Mouse (Mus musculus) left cerebral cortex, adult 9 months (tissue): ENCODE measurements around the gene Jdp2.

ENCODE experiments used
- DNase-seq, 2 experiments: peaks; one replicate each; pipeline ENCODE4 v3.0.0; 2022; ENCODE audit warnings: low spot score in 2 of 2

Gene Jdp2

GRCm38 (mm10) chr12:85601531-85601930, 2.7 kb downstream of the Jdp2 start:
- no peak for DNase-seq

GRCm38 (mm10) chr12:85602153-85602552, 3.3 kb downstream of the Jdp2 start:
- DNase-seq, result no peak

DNA sequence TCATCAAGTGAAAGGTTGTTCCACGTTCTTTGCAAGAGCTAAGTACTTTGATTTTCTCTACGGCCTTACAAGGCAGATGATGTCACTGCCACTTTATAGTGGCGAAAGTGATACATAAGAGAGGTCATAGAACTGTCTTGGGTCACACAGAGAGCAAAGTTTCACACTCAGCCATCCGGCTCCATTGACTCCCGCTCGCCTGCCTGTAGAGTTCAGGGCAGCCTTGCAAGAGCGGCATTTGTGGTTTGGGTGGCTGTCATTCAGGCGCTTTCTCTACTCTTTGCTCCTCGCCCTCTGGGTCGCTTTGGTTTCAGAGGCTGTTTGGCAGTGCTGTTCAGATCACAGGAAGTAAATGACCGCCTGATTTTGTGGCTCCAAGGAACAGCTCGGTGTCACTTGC, 4.0 kb downstream of the Jdp2 start:
- DNase-seq, result no peak

DNA sequence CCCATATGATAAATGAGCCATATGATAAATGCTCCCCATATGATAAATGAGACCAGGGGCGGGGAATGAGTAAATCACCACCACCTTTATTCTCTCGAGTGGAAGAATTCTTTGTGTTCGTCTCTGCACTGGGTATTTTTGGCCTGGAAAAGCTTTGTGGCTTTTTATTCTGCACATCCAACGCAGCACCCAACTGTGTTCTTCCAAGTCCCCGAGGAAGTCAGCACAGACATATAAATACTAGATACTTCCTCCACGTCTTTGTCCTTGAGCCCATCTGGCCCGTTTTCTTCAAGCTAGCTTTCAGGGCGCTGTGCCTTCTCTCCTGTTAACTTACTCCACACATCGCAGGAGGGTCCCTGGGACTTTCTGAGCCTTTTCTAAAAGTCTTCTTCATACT, 4.9 kb downstream of the Jdp2 start:
- peak in 1 of 2 experiments; percentile 74 for DNase-seq

DNA sequence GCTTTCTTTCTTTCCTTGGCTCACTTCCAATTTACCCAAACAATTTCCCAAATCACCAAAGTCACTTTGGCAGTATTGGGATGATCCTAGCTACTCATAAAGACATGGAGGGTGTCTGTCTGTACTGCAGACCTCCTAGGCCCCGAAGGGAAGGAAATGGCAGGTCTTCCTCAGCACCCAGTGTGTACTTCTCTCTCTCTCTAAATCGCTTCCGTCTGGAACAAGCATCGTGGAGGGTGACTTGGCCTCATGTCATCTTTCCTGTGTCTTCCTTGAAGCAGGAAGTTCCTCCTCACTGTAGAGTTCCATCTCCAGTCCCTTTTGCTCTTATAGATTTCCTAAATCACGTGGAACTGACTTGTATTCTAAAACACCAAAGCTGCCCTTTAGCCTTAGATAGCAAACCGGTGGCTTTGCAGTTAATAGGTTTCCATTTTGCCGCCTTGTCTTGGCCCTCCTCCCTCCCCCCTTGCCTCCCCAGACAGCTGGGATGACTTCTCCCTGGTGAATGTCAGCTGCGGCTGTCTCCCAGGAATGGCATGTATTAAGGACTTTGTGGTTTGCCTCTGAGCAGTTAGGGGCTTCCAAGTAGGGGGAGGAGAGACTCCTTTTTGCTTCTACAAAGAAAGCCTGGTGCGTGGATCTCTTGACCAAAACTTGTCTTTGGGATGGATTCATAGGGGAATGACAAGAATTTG, 5.6 kb downstream of the Jdp2 start:
- DNase-seq, result no peak

DNA sequence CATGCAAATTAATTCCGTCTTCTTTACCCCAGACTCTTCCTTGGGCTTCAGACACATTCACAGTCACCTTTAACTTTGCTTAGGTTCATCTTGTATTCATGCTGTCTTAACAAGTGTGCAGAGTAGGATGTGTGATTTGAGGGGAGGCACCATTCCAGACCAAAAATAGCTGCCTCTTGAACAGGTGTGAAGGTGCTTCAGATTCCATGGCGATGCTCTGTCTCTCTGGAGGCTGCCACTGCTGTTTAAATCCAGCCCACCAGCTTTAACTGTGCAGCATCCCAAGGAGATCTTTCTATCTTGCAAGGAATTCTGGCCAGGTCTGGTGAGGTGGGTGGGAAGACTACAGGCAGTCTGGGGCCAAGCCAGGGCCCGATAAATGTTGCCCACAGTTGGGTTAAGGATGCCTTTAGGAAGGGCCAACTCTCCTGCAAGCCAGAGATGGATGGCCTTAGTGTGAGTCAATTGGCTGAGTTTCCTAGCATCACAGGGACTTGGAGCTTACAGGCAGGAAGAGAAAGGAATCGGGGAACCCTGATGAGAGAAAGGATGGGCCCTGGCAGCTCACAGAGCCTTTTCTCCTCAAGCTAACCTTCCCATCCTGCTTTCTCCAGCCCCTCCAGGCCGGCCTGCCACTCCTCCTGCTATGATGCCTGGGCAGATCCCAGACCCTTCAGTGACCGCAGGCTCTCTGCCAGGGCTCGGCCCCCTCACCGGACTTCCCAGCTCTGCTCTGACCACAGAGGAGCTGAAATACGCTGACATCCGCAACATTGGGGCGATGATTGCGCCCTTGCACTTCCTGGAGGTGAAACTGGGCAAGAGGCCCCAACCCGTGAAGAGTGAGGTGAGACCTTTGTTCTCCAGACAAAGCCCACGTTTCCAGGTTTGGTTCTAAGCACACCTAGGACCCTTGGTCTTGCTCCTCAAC, 9.0 kb downstream of the Jdp2 start:
- DNase-seq, result peak; percentile 59 to 65

- DNase-seq, result peak; percentile 67 to 75
Observed at GRCm38 (mm10) chr12:85610167-85610566, 11.3 kb downstream of the Jdp2 start.

DNA sequence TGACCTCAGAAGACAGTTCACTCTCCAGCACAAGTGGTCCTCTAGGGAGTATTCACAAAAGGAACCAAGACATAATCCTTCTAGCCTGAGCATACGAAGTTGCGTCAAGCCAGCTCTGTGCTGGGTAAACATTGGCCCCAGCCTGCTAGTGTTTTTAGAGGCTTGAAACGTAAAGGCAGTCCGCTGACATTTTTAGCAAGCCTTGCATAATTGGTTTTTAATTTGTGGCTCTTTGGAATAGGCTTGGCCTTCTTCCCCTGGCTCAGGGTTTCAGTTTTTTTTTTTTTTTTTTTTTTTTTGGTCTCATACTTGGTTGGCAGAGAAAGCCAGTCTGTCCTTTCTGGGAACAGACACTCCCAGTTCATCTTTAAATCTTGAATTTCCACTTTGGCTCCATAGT, 15.3 kb downstream of the Jdp2 start:
- no peak for DNase-seq

DNA sequence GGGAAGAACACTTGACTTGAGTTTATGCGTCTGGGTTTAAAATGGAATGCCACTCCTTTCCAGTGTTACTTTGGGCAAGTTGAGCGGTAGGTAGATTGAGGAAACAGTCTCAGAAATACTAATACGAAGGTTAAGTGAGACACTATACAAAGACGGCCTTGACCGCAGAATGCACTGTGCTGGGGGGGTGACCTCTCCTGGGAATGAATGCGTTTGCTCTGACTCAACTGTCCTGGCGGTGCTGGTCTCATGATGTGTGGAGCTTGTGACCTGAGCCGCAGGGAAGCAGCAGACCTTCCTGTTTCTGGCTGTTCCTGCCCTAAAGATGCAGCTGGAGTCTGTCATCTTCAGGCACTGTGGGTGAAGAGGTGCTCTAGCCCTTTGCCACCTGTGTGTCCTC, 16.7 kb downstream of the Jdp2 start:
- DNase-seq, result no peak

GRCm38 (mm10) chr12:85617885-85618284, 19.1 kb downstream of the Jdp2 start:
- DNase-seq, result no peak

DNA sequence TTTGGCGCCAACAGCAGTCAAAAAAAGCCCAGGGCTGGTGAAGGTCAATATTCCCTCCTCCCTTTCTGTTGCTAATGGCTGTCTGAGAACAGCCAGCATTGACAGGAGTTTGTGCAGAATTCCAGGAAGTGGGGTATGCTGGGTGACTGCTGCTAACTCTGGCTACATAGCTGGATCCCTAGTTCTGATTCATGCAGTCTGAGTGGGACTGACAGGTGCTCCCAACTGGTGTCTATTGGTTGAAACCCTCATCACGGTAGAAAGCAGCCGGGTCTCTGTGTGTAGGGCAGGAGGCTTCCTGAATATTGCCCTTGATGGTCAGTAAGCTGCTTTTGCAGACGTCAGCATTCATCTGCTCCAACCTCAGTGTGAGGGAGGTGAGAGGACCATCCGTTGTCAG, 19.6 kb downstream of the Jdp2 start:
- DNase-seq, result no peak

- DNase-seq, result no peak
Observed at GRCm38 (mm10) chr12:85619283-85619897, 20.6 kb downstream of the Jdp2 start.

DNA sequence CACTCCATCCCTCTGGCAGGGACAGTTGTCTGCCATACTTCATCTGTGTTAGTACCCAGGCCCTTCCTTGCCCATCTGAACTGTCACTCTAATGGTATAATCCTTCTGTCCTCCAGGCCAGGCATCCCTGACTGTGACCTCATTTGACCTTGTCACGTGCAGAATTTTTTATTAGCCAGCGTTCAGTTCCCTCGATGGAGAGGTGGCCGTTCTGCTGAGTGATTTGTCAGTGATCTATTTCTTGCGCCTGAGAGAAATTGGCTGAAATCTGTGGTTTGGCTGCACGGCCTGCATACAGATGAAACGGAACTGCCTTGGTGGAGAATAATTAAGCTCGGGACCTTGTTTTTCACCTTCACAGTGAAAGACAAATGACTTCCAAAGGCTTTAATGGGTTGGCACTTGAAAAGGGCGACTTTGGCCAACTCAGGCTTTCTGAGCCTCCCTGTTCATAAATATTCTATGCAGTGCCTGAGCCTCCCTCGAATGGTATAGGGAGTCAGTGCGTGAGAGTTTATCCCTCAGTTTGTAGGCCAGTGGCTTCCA, 21.1 kb downstream of the Jdp2 start:
- no peak for DNase-seq

GRCm38 (mm10) chr12:85621027-85621426, 22.2 kb downstream of the Jdp2 start:
- DNase-seq, result no peak

DNA sequence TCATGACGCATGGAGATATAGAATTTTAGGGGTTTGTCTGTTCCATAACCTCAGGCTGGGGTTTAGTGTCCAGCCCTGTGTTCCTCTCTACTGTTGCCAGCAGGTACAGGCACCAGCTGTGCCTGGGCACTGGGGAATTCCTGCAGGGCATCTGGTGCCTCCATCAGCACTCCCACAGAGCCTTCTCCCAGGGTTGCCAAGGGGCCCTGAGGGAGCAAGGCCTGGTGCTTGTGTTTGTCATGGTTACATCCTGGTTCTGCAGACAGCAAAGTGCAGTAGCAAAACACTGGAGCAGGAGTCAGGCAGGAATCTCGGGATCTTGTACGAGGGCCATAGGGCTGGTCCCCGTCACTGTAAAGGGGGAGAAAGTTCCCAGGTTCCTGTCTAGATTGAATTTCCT, 22.8 kb downstream of the Jdp2 start:
- DNase-seq, result no peak

GRCm38 (mm10) chr12:85623711-85624110, 24.9 kb downstream of the Jdp2 start:
- no peak for DNase-seq

- DNase-seq, result no peak
Observed at GRCm38 (mm10) chr12:85624652-85625051, 25.8 kb downstream of the Jdp2 start.

DNA sequence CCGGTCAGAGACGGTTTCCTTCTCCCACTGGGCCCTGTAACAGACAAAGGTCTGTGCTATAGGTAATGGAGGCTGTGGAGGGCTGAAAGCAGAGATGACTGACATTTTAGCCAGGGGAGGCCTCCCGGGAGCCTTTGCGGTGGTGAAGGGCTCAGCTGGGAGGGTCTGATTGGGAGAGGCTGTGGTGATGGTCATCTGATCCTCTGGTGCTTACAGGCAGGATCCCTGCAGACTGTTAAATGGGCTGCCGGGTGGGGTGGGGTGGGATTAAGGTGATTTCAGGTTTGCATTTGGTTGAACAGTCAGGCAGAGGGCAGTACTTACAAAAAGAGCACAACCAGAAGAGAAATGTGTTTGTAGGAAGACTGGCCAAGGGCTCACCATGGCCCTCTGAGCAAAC, 27.0 kb downstream of the Jdp2 start:
- DNase-seq, result no peak

- DNase-seq, result no peak
Observed at GRCm38 (mm10) chr12:85629661-85630481, 31.0 kb downstream of the Jdp2 start.

GRCm38 (mm10) chr12:85631196-85631595, 32.4 kb downstream of the Jdp2 start:
- no peak for DNase-seq

DNA sequence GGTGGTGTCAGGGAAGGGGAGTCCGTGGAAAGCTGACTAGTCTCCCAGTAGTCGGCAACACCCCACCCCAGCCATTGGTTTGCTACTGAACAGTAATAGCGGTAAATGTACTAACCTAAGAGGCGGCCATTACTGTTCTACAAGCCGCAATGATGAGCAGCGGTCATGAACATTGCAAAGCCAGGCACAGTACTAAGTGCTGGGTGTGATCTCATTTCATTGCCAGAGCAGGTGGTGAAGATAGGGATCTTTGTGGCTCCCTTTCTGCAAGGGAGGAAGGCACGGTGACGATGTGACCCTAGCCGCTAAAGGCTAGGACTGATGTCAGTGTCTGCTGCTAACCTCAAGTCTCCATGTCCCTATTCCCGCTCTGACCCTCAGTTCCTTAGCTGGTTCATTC, 33.5 kb downstream of the Jdp2 start:
- DNase-seq, result no peak
